Mouse (Mus musculus): ENCODE data around the gene Steap2. TPM values are rescaled to one million over a fixed set of nuclear protein-coding genes. Genes with fewer than 3 reads are reported as not detected.
A peak's percentile ranks its signal among the peaks of the same experiment; 100 is the strongest.

Steap2 gene
- 3.5 and 3.6 TPM in 2 replicates for polyA plus RNA-seq (2014; fragmentation: Nextera tagmentation; extraction: Ambion mirVana)

- Histone ChIP-seq H3K36me3 (ENCODE audit: control insufficient read depth, insufficient read depth, low read length) (no peaks in the 10 kb centered on the region), H3K4me1 (ENCODE audit: control insufficient read depth in 2 of 2, insufficient read depth in 2 of 2, low read length in 2 of 2) (no peaks in the 10 kb centered on the region; a peak in 1 of 4 replicates), H3K4me3 (ENCODE audit: control insufficient read depth in 1 of 2, insufficient read depth in 1 of 2, low read depth in 1 of 2, low read length in 2 of 2) (peak within 1 kb of the TSS; percentile 60 to 94), H3K9ac (ENCODE audit: low read length) (peak within 1 kb of the TSS; percentile 84), H3K4me2 (ENCODE audit: low read length) (peak within 1 kb of the TSS; percentile 88), H3K9me3 (ENCODE audit: control insufficient read depth, low read length) (no peaks in the 10 kb centered on the region), H3K27ac (replicated peaks in 1 of 2; ENCODE audit: control insufficient read depth in 1 of 2, insufficient read depth in 1 of 2, low read depth in 2 of 2, low read length in 2 of 2) (no peak within 1 kb of the TSS), H3K27me3 (ENCODE audit: control insufficient read depth, insufficient read depth, low read length) (no peaks in the 10 kb centered on the region)
- under 1% methylated on average over 60 of the region's 66 CpGs for WGBS
- ATAC-seq (ENCODE audit: insufficient number of reproducible peaks, insufficient read depth, low FRiP score, low read depth): peak; percentile 88
These were observed at the start of gene Steap2 for GRCm38 (mm10) chr5:5693956-5694653. TSS of gene Steap2 (minus strand) at chr5:5694578.

- Histone ChIP-seq H3K27ac (replicated peaks in 1 of 2; ENCODE audit: control insufficient read depth in 1 of 2, insufficient read depth in 1 of 2, low read depth in 2 of 2, low read length in 2 of 2) (no peak overlapping the region), H3K4me3 (ENCODE audit: control insufficient read depth in 1 of 2, insufficient read depth in 1 of 2, low read depth in 1 of 2, low read length in 2 of 2) (no peak overlapping the region), H3K9ac (ENCODE audit: low read length) (no peak overlapping the region), H3K36me3 (ENCODE audit: control insufficient read depth, insufficient read depth, low read length) (no peaks in the 10 kb centered on the region), H3K9me3 (ENCODE audit: control insufficient read depth, low read length) (no peaks in the 10 kb centered on the region), H3K27me3 (ENCODE audit: control insufficient read depth, insufficient read depth, low read length) (no peaks in the 10 kb centered on the region), H3K4me1 (ENCODE audit: control insufficient read depth in 2 of 2, insufficient read depth in 2 of 2, low read length in 2 of 2) (no peaks in the 10 kb centered on the region), H3K4me2 (ENCODE audit: low read length) (no peak overlapping the region)
- no peak for ATAC-seq (ENCODE audit: insufficient number of reproducible peaks, insufficient read depth, low FRiP score, low read depth)
- 93% methylated on average over 9 of the region's 9 CpGs for WGBS
These were observed 40.1 kb upstream of the Steap2 start for GRCm38 (mm10) chr5:5734445-5734844.

- no peak for ATAC-seq (ENCODE audit: insufficient number of reproducible peaks, insufficient read depth, low FRiP score, low read depth)
- Histone ChIP-seq H3K9ac (ENCODE audit: low read length) (no peak overlapping the region), H3K36me3 (ENCODE audit: control insufficient read depth, insufficient read depth, low read length) (no peaks in the 10 kb centered on the region), H3K9me3 (ENCODE audit: control insufficient read depth, low read length) (no peaks in the 10 kb centered on the region), H3K4me1 (ENCODE audit: control insufficient read depth in 2 of 2, insufficient read depth in 2 of 2, low read length in 2 of 2) (no peaks in the 10 kb centered on the region), H3K4me3 (ENCODE audit: control insufficient read depth in 1 of 2, insufficient read depth in 1 of 2, low read depth in 1 of 2, low read length in 2 of 2) (no peak overlapping the region), H3K4me2 (ENCODE audit: low read length) (no peak overlapping the region), H3K27ac (replicated peaks in 1 of 2; ENCODE audit: control insufficient read depth in 1 of 2, insufficient read depth in 1 of 2, low read depth in 2 of 2, low read length in 2 of 2) (no peak overlapping the region), H3K27me3 (ENCODE audit: control insufficient read depth, insufficient read depth, low read length) (no peaks in the 10 kb centered on the region)
- 64% methylated on average over 2 of the region's 2 CpGs for WGBS
These were observed 38.5 kb upstream of the Steap2 start for GRCm38 (mm10) chr5:5732858-5733257.

- Histone ChIP-seq H3K9me3 (ENCODE audit: control insufficient read depth, low read length) (no peaks in the 10 kb centered on the region), H3K4me3 (ENCODE audit: control insufficient read depth in 1 of 2, insufficient read depth in 1 of 2, low read depth in 1 of 2, low read length in 2 of 2) (no peak overlapping the region), H3K27me3 (ENCODE audit: control insufficient read depth, insufficient read depth, low read length) (no peaks in the 10 kb centered on the region), H3K4me1 (ENCODE audit: control insufficient read depth in 2 of 2, insufficient read depth in 2 of 2, low read length in 2 of 2) (no peaks in the 10 kb centered on the region), H3K4me2 (ENCODE audit: low read length) (no peak overlapping the region), H3K9ac (ENCODE audit: low read length) (no peak overlapping the region), H3K36me3 (ENCODE audit: control insufficient read depth, insufficient read depth, low read length) (no peaks in the 10 kb centered on the region), H3K27ac (replicated peaks in 1 of 2; ENCODE audit: control insufficient read depth in 1 of 2, insufficient read depth in 1 of 2, low read depth in 2 of 2, low read length in 2 of 2) (no peak overlapping the region)
- ATAC-seq (ENCODE audit: insufficient number of reproducible peaks, insufficient read depth, low FRiP score, low read depth): no peak
- 88% methylated on average over 3 of the region's 3 CpGs for WGBS
These were observed 37.8 kb upstream of the Steap2 start for GRCm38 (mm10) chr5:5732208-5732607.

GRCm38 (mm10) chr5:5729904-5730303 is 35.5 kb upstream of the Steap2 start:
- Histone ChIP-seq H3K9me3 (ENCODE audit: control insufficient read depth, low read length) (no peaks in the 10 kb centered on the region), H3K27me3 (ENCODE audit: control insufficient read depth, insufficient read depth, low read length) (no peaks in the 10 kb centered on the region), H3K4me3 (ENCODE audit: control insufficient read depth in 1 of 2, insufficient read depth in 1 of 2, low read depth in 1 of 2, low read length in 2 of 2) (no peak overlapping the region), H3K36me3 (ENCODE audit: control insufficient read depth, insufficient read depth, low read length) (no peaks in the 10 kb centered on the region), H3K9ac (ENCODE audit: low read length) (no peak overlapping the region), H3K4me1 (ENCODE audit: control insufficient read depth in 2 of 2, insufficient read depth in 2 of 2, low read length in 2 of 2) (no peaks in the 10 kb centered on the region), H3K27ac (replicated peaks in 1 of 2; ENCODE audit: control insufficient read depth in 1 of 2, insufficient read depth in 1 of 2, low read depth in 2 of 2, low read length in 2 of 2) (no peak overlapping the region), H3K4me2 (ENCODE audit: low read length) (no peak overlapping the region)
- 83% methylated on average over 4 of the region's 4 CpGs for WGBS
- no peak for ATAC-seq (ENCODE audit: insufficient number of reproducible peaks, insufficient read depth, low FRiP score, low read depth)

- H3K9ac ChIP-seq (ENCODE audit: low read length): no peak overlapping the region
- no peak overlapping the region for H3K27ac ChIP-seq (replicated peaks in 1 of 2; ENCODE audit: control insufficient read depth in 1 of 2, insufficient read depth in 1 of 2, low read depth in 2 of 2, low read length in 2 of 2)
- no peaks in the 10 kb centered on the region for H3K9me3 ChIP-seq (ENCODE audit: control insufficient read depth, low read length)
- WGBS: 76% methylated on average over 7 of the region's 7 CpGs
- no peak for ATAC-seq (ENCODE audit: insufficient number of reproducible peaks, insufficient read depth, low FRiP score, low read depth)
- no peaks in the 10 kb centered on the region for H3K4me1 ChIP-seq (ENCODE audit: control insufficient read depth in 2 of 2, insufficient read depth in 2 of 2, low read length in 2 of 2)
- no peak overlapping the region for H3K4me3 ChIP-seq (ENCODE audit: control insufficient read depth in 1 of 2, insufficient read depth in 1 of 2, low read depth in 1 of 2, low read length in 2 of 2)
- H3K36me3 ChIP-seq (ENCODE audit: control insufficient read depth, insufficient read depth, low read length): no peaks in the 10 kb centered on the region
- H3K4me2 ChIP-seq (ENCODE audit: low read length): no peak overlapping the region
- no peaks in the 10 kb centered on the region for H3K27me3 ChIP-seq (ENCODE audit: control insufficient read depth, insufficient read depth, low read length)
These were observed 27.8 kb upstream of the Steap2 start for GRCm38 (mm10) chr5:5722217-5722616.

- Histone ChIP-seq H3K27ac (replicated peaks in 1 of 2; ENCODE audit: control insufficient read depth in 1 of 2, insufficient read depth in 1 of 2, low read depth in 2 of 2, low read length in 2 of 2) (no peak overlapping the region), H3K4me1 (ENCODE audit: control insufficient read depth in 2 of 2, insufficient read depth in 2 of 2, low read length in 2 of 2) (no peaks in the 10 kb centered on the region), H3K36me3 (ENCODE audit: control insufficient read depth, insufficient read depth, low read length) (no peaks in the 10 kb centered on the region), H3K4me3 (ENCODE audit: control insufficient read depth in 1 of 2, insufficient read depth in 1 of 2, low read depth in 1 of 2, low read length in 2 of 2) (no peak overlapping the region), H3K9ac (ENCODE audit: low read length) (no peak overlapping the region), H3K27me3 (ENCODE audit: control insufficient read depth, insufficient read depth, low read length) (no peaks in the 10 kb centered on the region), H3K9me3 (ENCODE audit: control insufficient read depth, low read length) (no peaks in the 10 kb centered on the region), H3K4me2 (ENCODE audit: low read length) (no peak overlapping the region)
- WGBS: 55% methylated on average over 4 of the region's 4 CpGs
- no peak for ATAC-seq (ENCODE audit: insufficient number of reproducible peaks, insufficient read depth, low FRiP score, low read depth)
These were observed 16.7 kb upstream of the Steap2 start for GRCm38 (mm10) chr5:5711032-5711431.

Data from heart, embryonic 14.5 days (tissue).